Mouse (Mus musculus): ENCODE measurements around the gene Efhd1. TPM values are rescaled to one million over a fixed set of nuclear protein-coding genes. Genes with fewer than 3 reads are reported as not detected.

The Efhd1 gene
- polyA plus RNA-seq, 1 experiment from 2014 or later, result 42.5 TPM

DNA sequence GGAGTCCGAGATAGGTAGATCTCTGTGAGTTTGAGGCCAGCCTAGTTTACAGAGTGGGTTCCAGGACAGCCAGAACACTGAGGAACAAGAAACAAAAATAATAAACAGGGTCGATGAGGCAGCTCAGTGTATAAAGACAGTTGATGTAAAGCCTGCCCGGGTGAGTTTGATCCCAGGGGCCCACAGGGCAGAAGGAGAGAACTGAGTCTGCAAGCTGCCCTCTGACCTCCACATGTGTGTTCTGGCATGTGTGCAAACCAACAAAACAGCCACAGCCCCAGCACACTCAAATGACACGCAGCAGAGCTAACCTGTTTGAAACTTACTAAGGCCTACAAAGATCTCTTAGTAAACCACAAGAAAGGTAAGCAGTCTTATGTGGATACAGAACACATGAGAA, 30.8 kb downstream of the Efhd1 start:
- Histone ChIP-seq H3K4me3 (replicated peaks; ENCODE audit: low read depth, low read length) (no peak overlapping the region), H3K9ac (ENCODE audit: low read depth, low read length) (no peak overlapping the region), H3K27ac (peak overlapping the region; percentile 90), H3K4me2 (ENCODE audit: low read length) (no peak overlapping the region), H3K36me3 (ENCODE audit: insufficient read depth, low read length) (no peaks in the 10 kb centered on the region), H3K9me3 (replicated peaks; ENCODE audit: low read length) (no peaks in the 10 kb centered on the region), H3K4me1 (replicated peaks; ENCODE audit: insufficient read depth, low read length) (peaks cover 6% of the 10 kb centered on the region; the same call in 1 of the 2 replicates), H3K27me3 (ENCODE audit: insufficient read depth, low read length) (no peaks in the 10 kb centered on the region)
- TF ChIP-seq CTCF (IDR thresholded peaks at IDR 0.05; ENCODE audit: low read depth), result no peak
- WGBS, result 24% methylated on average over 4 of the region's 4 CpGs
- ATAC-seq (replicated peaks; ENCODE audit: low FRiP score, low read depth) (no peak), DNase-seq (ENCODE audit: low spot score) (no peak)

DNA sequence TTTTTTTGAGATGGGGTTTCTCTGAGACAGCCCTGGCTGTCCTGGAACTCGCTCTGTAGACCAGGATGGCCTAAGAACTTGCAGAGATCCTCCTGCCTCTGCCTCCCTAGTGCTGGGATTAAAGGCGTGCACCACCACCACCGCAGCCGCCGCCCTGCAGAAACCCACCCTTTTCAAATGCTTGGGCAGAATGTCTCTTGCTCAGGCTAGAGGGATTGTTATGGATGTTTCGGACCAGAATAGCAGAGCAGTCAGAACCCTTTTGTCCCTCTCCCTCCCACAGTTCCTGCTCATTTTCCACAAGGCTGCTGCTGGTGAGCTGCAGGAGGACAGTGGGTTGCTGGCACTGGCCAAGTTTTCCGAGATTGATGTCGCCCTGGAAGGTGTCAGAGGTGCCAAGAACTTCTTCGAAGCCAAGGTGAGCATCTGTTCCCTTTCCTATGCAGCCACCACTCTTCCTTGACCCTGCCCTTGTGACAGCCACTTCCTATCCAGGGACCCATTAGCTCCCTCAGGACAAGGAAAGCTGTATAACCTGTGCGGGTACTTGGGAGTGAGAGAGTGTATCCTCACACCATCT, 33.3 kb downstream of the Efhd1 start:
- no peak for TF ChIP-seq CTCF (IDR thresholded peaks at IDR 0.05; ENCODE audit: low read depth)
- no peaks in the 10 kb centered on the region for H3K36me3 ChIP-seq (ENCODE audit: insufficient read depth, low read length)
- 90% methylated on average over 10 of the region's 10 CpGs for WGBS
- ATAC-seq (replicated peaks; ENCODE audit: low FRiP score, low read depth), result no peak
- H3K27ac ChIP-seq, result no peak overlapping the region
- no peak for DNase-seq (ENCODE audit: low spot score)
- H3K9me3 ChIP-seq (replicated peaks; ENCODE audit: low read length), result no peaks in the 10 kb centered on the region
- H3K4me2 ChIP-seq (ENCODE audit: low read length), result no peak overlapping the region
- peaks cover 3% of the 10 kb centered on the region; the same call in 1 of the 2 replicates for H3K4me1 ChIP-seq (replicated peaks; ENCODE audit: insufficient read depth, low read length)
- no peaks in the 10 kb centered on the region for H3K27me3 ChIP-seq (ENCODE audit: insufficient read depth, low read length)
- H3K4me3 ChIP-seq (replicated peaks; ENCODE audit: low read depth, low read length), result no peak overlapping the region
- H3K9ac ChIP-seq (ENCODE audit: low read depth, low read length), result no peak overlapping the region

DNA sequence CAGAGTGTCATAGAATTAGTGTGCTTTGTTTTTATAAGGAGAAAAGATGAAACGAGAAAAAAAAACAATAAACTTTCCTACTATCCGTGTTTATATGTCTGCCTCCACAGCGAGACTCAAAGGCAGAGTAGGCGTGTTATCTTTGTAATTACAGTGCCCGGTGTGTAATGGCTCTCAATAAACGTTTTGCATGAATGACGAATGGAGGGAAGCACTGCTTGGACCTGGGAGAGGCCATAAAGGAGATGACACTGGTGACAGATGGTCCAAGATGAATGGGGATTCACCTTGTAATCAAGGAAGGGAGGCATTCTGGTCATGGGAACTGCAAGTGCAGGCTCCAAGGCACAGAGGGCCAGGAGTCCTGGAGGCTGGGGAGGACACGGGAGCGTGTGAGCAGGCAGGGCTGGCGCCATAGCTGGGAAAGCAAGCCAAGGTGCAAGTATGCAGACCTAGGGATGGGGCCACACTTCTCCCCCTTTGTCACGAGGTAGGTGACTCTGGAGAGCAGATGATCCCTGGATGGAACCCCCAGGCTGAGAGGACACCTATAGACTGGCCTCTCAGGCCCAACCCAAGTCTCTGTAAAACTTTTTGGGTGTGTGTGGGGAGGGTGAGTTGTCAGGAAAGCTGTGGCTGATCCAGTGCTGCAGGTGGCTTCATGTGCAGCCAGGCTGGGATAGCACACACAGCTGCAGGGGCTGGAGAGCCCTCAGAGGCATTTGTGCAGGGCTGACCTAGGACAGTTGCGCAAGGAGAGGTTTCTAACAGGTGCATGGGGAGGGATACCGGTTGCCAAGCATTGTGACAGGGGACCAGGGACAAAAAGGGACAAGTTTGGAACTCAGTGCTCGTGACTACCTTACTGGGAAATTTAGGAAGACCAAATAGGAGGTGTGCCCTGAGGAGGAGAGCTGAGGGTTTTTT, 36.5 kb downstream of the Efhd1 start:
- Histone ChIP-seq H3K4me1 (replicated peaks; ENCODE audit: insufficient read depth, low read length) (no peaks in the 10 kb centered on the region), H3K4me3 (replicated peaks; ENCODE audit: low read depth, low read length) (no peak overlapping the region), H3K36me3 (ENCODE audit: insufficient read depth, low read length) (no peaks in the 10 kb centered on the region), H3K9ac (ENCODE audit: low read depth, low read length) (no peak overlapping the region), H3K9me3 (replicated peaks; ENCODE audit: low read length) (no peaks in the 10 kb centered on the region), H3K4me2 (ENCODE audit: low read length) (no peak overlapping the region), H3K27ac (no peak overlapping the region), H3K27me3 (ENCODE audit: insufficient read depth, low read length) (no peaks in the 10 kb centered on the region)
- peak; percentile 13 for DNase-seq (ENCODE audit: low spot score)
- peak; percentile 21 for ATAC-seq (replicated peaks; ENCODE audit: low FRiP score, low read depth)
- 43% methylated on average over 14 of the region's 14 CpGs for WGBS
- TF ChIP-seq CTCF (IDR thresholded peaks at IDR 0.05; ENCODE audit: low read depth), result no peak

DNA sequence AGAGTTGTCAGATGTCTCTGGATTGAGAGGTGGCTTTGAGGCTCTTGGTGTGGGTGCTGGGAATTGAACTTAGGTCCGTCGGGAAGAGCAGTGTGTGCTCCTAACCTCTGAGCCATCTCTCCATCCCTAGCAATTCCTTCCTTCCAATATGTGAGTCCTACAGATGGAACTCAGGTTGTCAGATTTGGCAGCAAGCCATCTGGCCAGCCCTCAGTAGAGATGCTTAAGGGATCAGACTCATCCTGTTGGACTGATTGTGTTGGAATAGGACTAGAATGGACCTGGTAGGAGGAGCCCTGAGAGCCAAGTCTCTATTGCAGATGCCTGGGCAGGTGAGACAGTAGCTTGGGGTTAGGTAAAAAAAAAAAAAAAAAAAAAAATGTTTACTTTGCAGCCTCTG, 37.8 kb downstream of the Efhd1 start:
- H3K36me3 ChIP-seq (ENCODE audit: insufficient read depth, low read length), result no peaks in the 10 kb centered on the region
- 80% methylated on average over 2 of the region's 2 CpGs for WGBS
- no peak overlapping the region for H3K27ac ChIP-seq
- no peak for TF ChIP-seq CTCF (IDR thresholded peaks at IDR 0.05; ENCODE audit: low read depth)
- no peak overlapping the region for H3K9ac ChIP-seq (ENCODE audit: low read depth, low read length)
- DNase-seq (ENCODE audit: low spot score), result no peak
- H3K27me3 ChIP-seq (ENCODE audit: insufficient read depth, low read length), result no peaks in the 10 kb centered on the region
- no peaks in the 10 kb centered on the region for H3K4me1 ChIP-seq (replicated peaks; ENCODE audit: insufficient read depth, low read length)
- ATAC-seq (replicated peaks; ENCODE audit: low FRiP score, low read depth), result no peak
- H3K4me2 ChIP-seq (ENCODE audit: low read length), result no peak overlapping the region
- no peaks in the 10 kb centered on the region for H3K9me3 ChIP-seq (replicated peaks; ENCODE audit: low read length)
- H3K4me3 ChIP-seq (replicated peaks; ENCODE audit: low read depth, low read length), result no peak overlapping the region

DNA sequence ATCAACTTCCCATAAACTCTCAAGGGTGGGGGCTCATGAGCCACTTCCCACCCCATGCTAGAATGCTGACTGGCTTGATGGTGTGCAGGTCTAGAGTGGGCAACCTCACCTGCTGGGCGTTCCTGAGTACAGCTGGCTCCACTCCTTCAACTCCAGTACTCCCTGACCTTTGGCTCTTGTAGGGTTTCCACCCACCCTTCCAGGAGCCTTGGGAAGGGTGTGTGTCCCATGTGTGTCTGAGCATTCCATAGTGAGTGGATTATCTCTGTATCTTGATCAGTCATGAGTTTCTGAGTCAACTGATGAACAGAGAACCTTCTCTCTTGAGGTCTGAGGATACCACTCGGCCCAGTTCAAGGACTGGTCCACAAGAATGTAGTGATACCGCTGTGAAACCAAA, 44.8 kb downstream of the Efhd1 start:
- DNase-seq (ENCODE audit: low spot score) (no peak), ATAC-seq (replicated peaks; ENCODE audit: low FRiP score, low read depth) (no peak)
- 87% methylated on average over 3 of the region's 3 CpGs for WGBS
- Histone ChIP-seq H3K4me3 (replicated peaks; ENCODE audit: low read depth, low read length) (no peak overlapping the region), H3K36me3 (ENCODE audit: insufficient read depth, low read length) (no peaks in the 10 kb centered on the region), H3K9me3 (replicated peaks; ENCODE audit: low read length) (no peaks in the 10 kb centered on the region), H3K4me2 (ENCODE audit: low read length) (no peak overlapping the region), H3K9ac (ENCODE audit: low read depth, low read length) (no peak overlapping the region), H3K27ac (no peak overlapping the region), H3K4me1 (replicated peaks; ENCODE audit: insufficient read depth, low read length) (no peaks in the 10 kb centered on the region), H3K27me3 (ENCODE audit: insufficient read depth, low read length) (no peaks in the 10 kb centered on the region)
- TF ChIP-seq CTCF (IDR thresholded peaks at IDR 0.05; ENCODE audit: low read depth), result no peak

DNA sequence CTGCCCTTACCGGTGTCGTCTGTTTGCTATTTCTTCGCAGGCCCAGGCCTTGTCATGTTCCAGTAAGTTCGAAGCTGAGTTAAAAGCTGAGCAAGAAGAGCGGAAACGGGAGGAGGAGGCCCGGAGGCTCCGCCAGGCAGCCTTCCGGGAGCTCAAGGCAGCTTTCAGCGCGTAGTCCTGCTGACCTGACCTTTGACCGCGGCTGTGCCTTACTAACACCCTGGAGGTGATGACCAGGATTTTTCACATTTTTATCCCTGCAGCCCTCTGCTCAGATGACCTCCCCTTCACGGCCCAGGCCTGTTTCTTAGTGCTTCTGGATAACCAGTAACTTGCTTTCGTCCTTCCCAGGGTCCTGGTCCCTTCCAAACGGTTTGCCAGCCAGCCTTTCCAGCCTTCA, 45.5 kb downstream of the Efhd1 start:
- Histone ChIP-seq H3K27ac (no peak overlapping the region), H3K4me1 (replicated peaks; ENCODE audit: insufficient read depth, low read length) (no peaks in the 10 kb centered on the region), H3K9me3 (replicated peaks; ENCODE audit: low read length) (no peaks in the 10 kb centered on the region), H3K9ac (ENCODE audit: low read depth, low read length) (no peak overlapping the region), H3K4me2 (ENCODE audit: low read length) (no peak overlapping the region), H3K4me3 (replicated peaks; ENCODE audit: low read depth, low read length) (no peak overlapping the region), H3K36me3 (ENCODE audit: insufficient read depth, low read length) (no peaks in the 10 kb centered on the region), H3K27me3 (ENCODE audit: insufficient read depth, low read length) (no peaks in the 10 kb centered on the region)
- 81% methylated on average over 16 of the region's 16 CpGs for WGBS
- no peak for ATAC-seq (replicated peaks; ENCODE audit: low FRiP score, low read depth)
- no peak for DNase-seq (ENCODE audit: low spot score)
- TF ChIP-seq CTCF (IDR thresholded peaks at IDR 0.05; ENCODE audit: low read depth), result no peak
